Mouse (Mus musculus) G1E (cell line): Measurements from ENCODE around the gene Boll.

Experiments used
- CTCF ChIP-seq: IDR thresholded peaks from 2 replicates; pipeline ENCODE4 v1.5.1; 2012; ENCODE audit warnings: low read depth, low read length, inconsistent platforms, mixed read lengths
- GATA1 ChIP-seq: IDR thresholded peaks from 2 replicates; pipeline ENCODE4 v1.6.1; 2012; ENCODE audit warnings: borderline replicate concordance, low read length, inconsistent platforms, mixed read lengths
- GATA2 ChIP-seq: IDR thresholded peaks from 2 replicates; pipeline ENCODE4 v1.6.1; 2012; ENCODE audit warnings: low read depth, low read length, inconsistent platforms, borderline replicate concordance
- POLR2AphosphoS5 ChIP-seq: IDR thresholded peaks from 2 replicates; pipeline ENCODE4 v1.6.1; 2012; ENCODE audit warnings: low read depth, low read length, inconsistent platforms; ENCODE audit not compliant: insufficient replicate concordance
- TAL1 ChIP-seq: conservative IDR thresholded peaks from 2 replicates; pipeline ENCODE4 v1.6.1; 2012; ENCODE audit warnings: low read depth, low read length, inconsistent platforms, mixed read lengths

DNA sequence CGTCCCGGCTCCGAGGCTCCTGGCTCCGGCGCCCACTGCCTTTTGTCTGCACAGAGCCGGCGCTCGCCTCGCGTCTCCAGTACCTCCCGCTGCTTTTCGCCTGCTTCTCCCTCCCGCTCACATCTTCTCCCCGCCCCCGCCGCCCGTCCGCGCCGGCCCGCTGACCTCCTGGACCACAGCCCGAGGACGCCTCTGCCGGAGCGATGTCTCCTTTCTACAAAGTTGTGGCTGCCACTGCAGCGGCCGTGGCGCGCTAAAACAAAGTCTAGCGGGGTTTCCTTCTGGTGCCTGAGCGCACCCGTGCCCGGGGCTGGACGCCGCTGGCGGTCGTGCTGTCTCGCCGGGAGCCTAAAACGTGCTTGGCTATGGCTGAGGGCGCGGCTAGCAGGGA lies 42.7 kb upstream of the Boll start:
- TF ChIP-seq CTCF (no peak), GATA1 (no peak), POLR2AphosphoS5 (no peak), GATA2 (no peak), TAL1 (no peak)
